Mouse (Mus musculus) stomach, postnatal 0 days (tissue): ENCODE data around the gene Iffo2.

Experiments used
- CTCF ChIP-seq: IDR thresholded peaks from 2 replicates; pipeline ENCODE4 v1.5.1; 2016; ENCODE audit warnings: antibody characterized with exemption, low read depth, mild to moderate bottlenecking, moderate library complexity
- EP300 ChIP-seq: optimal IDR thresholded peaks from 2 replicates; pipeline ENCODE3; 2016; ENCODE audit warnings: antibody characterized with exemption

DNA sequence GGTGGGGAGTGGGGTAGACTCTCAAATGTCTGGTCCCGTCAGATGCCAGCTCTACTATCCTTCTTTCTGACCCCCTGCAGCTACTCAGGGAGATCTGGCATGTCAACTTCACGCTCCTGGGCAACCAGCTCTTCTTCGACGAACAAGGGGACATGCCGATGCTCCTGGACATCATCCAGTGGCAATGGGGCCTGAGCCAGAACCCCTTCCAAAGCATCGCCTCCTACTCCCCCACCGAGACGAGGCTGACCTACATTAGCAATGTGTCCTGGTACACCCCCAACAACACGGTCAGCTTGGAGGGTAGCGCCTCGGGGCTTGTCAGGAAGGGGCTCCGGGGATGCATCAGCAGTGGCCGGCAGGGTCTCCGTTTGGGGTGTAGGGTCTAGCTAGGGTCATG, 131.5 kb downstream of the Iffo2 start:
- TF ChIP-seq CTCF (no peak), EP300 (no peak)
